7 mouse cellular contexts compared by ENCODE assay signal in genomic region chr2:30472731-30473351, GRCm38 (mm10). TPM values are rescaled to one million over a fixed set of nuclear protein-coding genes. Genes with fewer than 3 reads are reported as not detected.
DNase-seq lines count a peak whose midpoint lies in the region; ATAC-seq and TF ChIP-seq lines count a peak whose summit lies in the region.

No protein-coding gene starts in this region.

- H3K27me3 ChIP-seq in heart, embryonic 10.5 days (ENCODE audit: insufficient read depth, poor library complexity, severe bottlenecking) = peaks cover 31% of the 10 kb centered on the region
- no peaks in the 10 kb centered on the region for H3K27me3 ChIP-seq in stomach, postnatal 0 days (ENCODE audit: control insufficient read depth, insufficient read depth, low read length)

- H3K4me3 ChIP-seq in heart, embryonic 10.5 days = peak overlapping the region; percentile 81
- peak overlapping the region; percentile 85 for H3K4me3 ChIP-seq in stomach, postnatal 0 days (ENCODE audit: low read depth, low read length)

- no peaks in the 10 kb centered on the region for H3K36me3 ChIP-seq in heart, embryonic 10.5 days
- no peaks in the 10 kb centered on the region for H3K36me3 ChIP-seq in stomach, postnatal 0 days (ENCODE audit: control insufficient read depth, insufficient read depth, low read length)

- peak overlapping the region; percentile 90 for H3K9ac ChIP-seq in stomach, postnatal 0 days (ENCODE audit: low read length)

- WGBS in heart, embryonic 10.5 days = under 1% methylated on average over 60 of the region's 60 CpGs
- under 1% methylated on average over 59 of the region's 60 CpGs for WGBS in stomach, postnatal 0 days

- no peak for TF ChIP-seq EP300 in stomach, postnatal 0 days (optimal IDR thresholded peaks at IDR 0.05)

- peak overlapping the region; percentile 97 for H3K27ac ChIP-seq in heart, embryonic 10.5 days
- H3K27ac ChIP-seq in stomach, postnatal 0 days (replicated peaks) = peak overlapping the region; percentile 94

- peak overlapping the region; percentile 92 for H3K4me2 ChIP-seq in stomach, postnatal 0 days (replicated peaks; ENCODE audit: low read depth)

- no peak for ATAC-seq in stomach, postnatal 0 days (ENCODE audit: low FRiP score, low TSS enrichment)

- TF ChIP-seq CTCF in stomach, postnatal 0 days (IDR thresholded peaks at IDR 0.05; ENCODE audit: low read depth) = no peak

- peak; percentile 49 to 72 for DNase-seq in urinary bladder, adult 18-20 months (ENCODE audit: low spot score in 2 of 2)
- no peak for DNase-seq in urinary bladder, postnatal 10 days (ENCODE audit: low spot score)
- DNase-seq in embryo, embryonic 10.5 days (ENCODE audit: low spot score) = peak; percentile 62
- no peak for DNase-seq in heart, embryonic 10.5 days (ENCODE audit: low spot score)
- peak; percentile 59 for DNase-seq in kidney, adult 9 months
- peak; percentile 49 for DNase-seq in lung, postnatal 14 days
- DNase-seq in stomach, postnatal 0 days (ENCODE audit: low spot score) = peak; percentile 56

- no peaks in the 10 kb centered on the region for H3K9me3 ChIP-seq in heart, embryonic 10.5 days
- H3K9me3 ChIP-seq in stomach, postnatal 0 days (ENCODE audit: control insufficient read depth, low read length) = no peaks in the 10 kb centered on the region

- H3K4me1 ChIP-seq in heart, embryonic 10.5 days = peaks cover 55% of the 10 kb centered on the region
- peaks cover 4% of the 10 kb centered on the region; the same call in 1 of the 2 replicates for H3K4me1 ChIP-seq in stomach, postnatal 0 days (replicated peaks; ENCODE audit: control insufficient read depth, insufficient read depth)

RNA-seq across cellular contexts. Expression of gene Ier5l, which starts 1.2 kb away (rescaled TPM):
- polyA plus RNA-seq in heart, embryonic 10.5 days (2016; fragmentation: Nextera tagmentation; extraction: Ambion mirVana) = 1.00 and 2.2 TPM in 2 replicates
- 1.8 and 4.4 TPM in 2 replicates for polyA plus RNA-seq in stomach, postnatal 0 days (2015; fragmentation: Nextera tagmentation; extraction: Ambion mirVana)

RNA-seq across cellular contexts. Expression of gene Ptpa, which starts 57.0 kb away (rescaled TPM):
- polyA plus RNA-seq in heart, embryonic 10.5 days (2016; fragmentation: Nextera tagmentation; extraction: Ambion mirVana) = 129 and 140 TPM in 2 replicates
- polyA plus RNA-seq in stomach, postnatal 0 days (2015; fragmentation: Nextera tagmentation; extraction: Ambion mirVana) = 76.6 and 79.6 TPM in 2 replicates

RNA-seq across cellular contexts. Expression of gene Crat, which starts 57.2 kb away (rescaled TPM):
- 36.1 and 55.2 TPM in 2 replicates for polyA plus RNA-seq in heart, embryonic 10.5 days (2016; fragmentation: Nextera tagmentation; extraction: Ambion mirVana)
- polyA plus RNA-seq in stomach, postnatal 0 days (2015; fragmentation: Nextera tagmentation; extraction: Ambion mirVana) = 22.0 and 25.9 TPM in 2 replicates

Comparison
In these comparisons a context has a peak if more than half of its experiments do, and no peak if none do; other contexts are left out.
1. DNase-seq: peak in urinary bladder, adult 18-20 months (2 of 2), embryo, embryonic 10.5 days (single experiment), kidney, adult 9 months (single experiment), lung, postnatal 14 days (single experiment) and stomach, postnatal 0 days (single experiment); none in urinary bladder, postnatal 10 days (single experiment) and heart, embryonic 10.5 days (single experiment).